Mouse (Mus musculus) hindbrain, embryonic 11.5 days (tissue): ENCODE measurements at regions not wholly inside any gene's neighbourhood (a gene's known extent, or its start where the extent isn't known, plus 50 kb on each side); places are given as distances from the start of the nearest gene placed in this dataset.

Experiments
- ATAC-seq: fragments of 200-750 bp; cut with Nextera tagmentation; 2 replicates; pipeline ENCODE4 v1.8.0; 2017; ENCODE audit warnings: mild to moderate bottlenecking, moderate TSS enrichment, moderate library complexity; ENCODE audit not compliant: low FRiP score
- DNase-seq: peaks from one replicate; pipeline ENCODE4 v3.0.0-alpha.2; 2015; ENCODE audit warnings: low spot score
- H3K27ac ChIP-seq: fragments of 300-500 bp; sonication (generic); 2 replicates; pipeline ENCODE4 v1.5.1; 2014; ENCODE audit warnings: mild to moderate bottlenecking, low read depth, low read length
- H3K27me3 ChIP-seq: fragments of 300-500 bp; sonication (generic); 2 replicates; pipeline ENCODE4 v1.6.1; 2014; ENCODE audit warnings: mild to moderate bottlenecking, low read length, moderate library complexity, mixed read lengths; ENCODE audit not compliant: control insufficient read depth, insufficient read depth
- H3K36me3 ChIP-seq: fragments of 300-500 bp; sonication (generic); 2 replicates; pipeline ENCODE4 v1.6.1; 2014; ENCODE audit warnings: mild to moderate bottlenecking, low read length, moderate library complexity, mixed read lengths; ENCODE audit not compliant: control insufficient read depth, insufficient read depth
- H3K4me1 ChIP-seq: fragments of 300-500 bp; sonication (generic); replicated peaks from 2 replicates; pipeline ENCODE4 v1.6.1; 2014; ENCODE audit warnings: low read length, mixed read lengths; ENCODE audit not compliant: control insufficient read depth, insufficient read depth
- H3K4me2 ChIP-seq: fragments of 300-500 bp; sonication (generic); replicated peaks from 2 replicates; pipeline ENCODE4 v1.6.1; 2014; ENCODE audit warnings: mild to moderate bottlenecking, low read depth, low read length
- H3K4me3 ChIP-seq: fragments of 300-500 bp; sonication (generic); 2 replicates; pipeline ENCODE4 v1.5.1; 2014; ENCODE audit warnings: low read depth, low read length
- H3K9ac ChIP-seq: fragments of 300-500 bp; sonication (generic); 2 replicates; pipeline ENCODE4 v1.6.1; 2014; ENCODE audit warnings: low read depth, low read length
- H3K9me3 ChIP-seq: fragments of 300-500 bp; sonication (generic); 2 replicates; pipeline ENCODE4 v1.6.1; 2016; ENCODE audit warnings: low read length; ENCODE audit not compliant: control insufficient read depth
- WGBS: fragments of 180-500 bp; shearing (Covaris S2); extraction: QIAGEN DNeasy Blood & Tissue Kit; methylation state at CpG from one replicate; pipeline ENCODE4 v1.1.7; 2014; 5-methylcytosine and 5-hydroxymethylcytosine counted together

DNA sequence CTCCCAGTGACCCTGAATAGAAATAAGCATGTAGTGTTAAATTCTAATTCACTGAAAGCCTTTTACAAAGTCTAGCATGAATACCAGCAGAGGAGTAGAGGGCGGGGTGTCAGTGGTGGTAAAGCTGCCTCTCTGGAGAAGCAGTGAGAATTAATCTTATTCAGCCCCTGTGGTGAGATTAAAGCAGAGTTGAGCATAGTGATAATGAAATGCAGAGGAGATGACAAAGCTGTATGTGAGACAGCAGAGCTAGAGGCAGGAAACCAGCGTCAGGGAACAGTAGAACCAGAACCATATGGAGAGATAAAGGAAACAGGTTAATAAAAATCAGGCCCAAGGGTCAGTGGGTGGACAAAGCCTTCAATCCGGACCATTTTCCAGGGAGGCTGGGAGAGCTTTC lies 1827.2 kb downstream of the Poteg start:
- Histone ChIP-seq H3K36me3 (no peaks in the 10 kb centered on the region), H3K4me2 (no peak overlapping the region), H3K4me1 (no peaks in the 10 kb centered on the region), H3K4me3 (no peak overlapping the region), H3K27me3 (no peaks in the 10 kb centered on the region), H3K9me3 (no peaks in the 10 kb centered on the region), H3K9ac (no peak overlapping the region), H3K27ac (no peak overlapping the region)
- DNase-seq (no peak), ATAC-seq (no peak)
- 11% methylated on average over 3 of the region's 3 CpGs for WGBS

GRCm38 (mm10) chr8:29278711-29279110 lies 1831.2 kb downstream of the Poteg start:
- H3K4me2 ChIP-seq = no peak overlapping the region
- no peaks in the 10 kb centered on the region for H3K27me3 ChIP-seq
- H3K9me3 ChIP-seq = no peaks in the 10 kb centered on the region
- DNase-seq (no peak), ATAC-seq (no peak)
- H3K36me3 ChIP-seq = no peaks in the 10 kb centered on the region
- no peak overlapping the region for H3K27ac ChIP-seq
- H3K9ac ChIP-seq = no peak overlapping the region
- 89% methylated on average over 2 of the region's 2 CpGs for WGBS
- H3K4me1 ChIP-seq = no peaks in the 10 kb centered on the region
- H3K4me3 ChIP-seq = no peak overlapping the region

GRCm38 (mm10) chr8:29279276-29279675 lies 1831.8 kb downstream of the Poteg start:
- ATAC-seq = no peak
- Histone ChIP-seq H3K4me3 (no peak overlapping the region), H3K9ac (no peak overlapping the region), H3K36me3 (no peaks in the 10 kb centered on the region), H3K9me3 (no peaks in the 10 kb centered on the region), H3K27me3 (no peaks in the 10 kb centered on the region), H3K27ac (no peak overlapping the region), H3K4me1 (no peaks in the 10 kb centered on the region), H3K4me2 (no peak overlapping the region)
- DNase-seq = no peak
- WGBS = 53% methylated on average over 3 of the region's 3 CpGs

DNA sequence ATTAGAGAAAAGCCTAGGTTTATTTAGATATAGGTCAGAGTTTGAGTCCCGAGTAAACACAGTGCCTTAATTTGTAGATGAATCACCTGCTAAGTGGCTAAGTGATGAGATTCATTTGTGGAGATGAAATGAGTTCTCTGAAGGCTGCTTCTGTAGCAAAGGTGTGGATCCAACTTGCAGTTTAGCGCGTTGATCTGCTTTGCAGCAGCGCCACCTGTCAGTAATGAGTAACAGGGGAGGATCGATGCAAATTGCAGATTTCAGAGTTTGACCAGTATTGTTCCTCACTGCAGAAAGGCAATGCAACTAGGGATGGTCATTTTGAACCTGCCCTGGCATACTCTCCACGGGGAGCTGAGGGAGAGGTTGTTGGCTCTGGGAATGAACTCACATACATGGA lies 1842.9 kb downstream of the Poteg start:
- no peak overlapping the region for H3K4me3 ChIP-seq
- H3K4me2 ChIP-seq = no peak overlapping the region
- 0 out of 2 replicates have a peak, but pooled peaks have one; percentile 25 for ATAC-seq
- DNase-seq = peak; percentile 39
- H3K36me3 ChIP-seq = no peaks in the 10 kb centered on the region
- 7% methylated on average over 6 of the region's 6 CpGs for WGBS
- H3K9ac ChIP-seq = no peak overlapping the region
- no peak overlapping the region for H3K27ac ChIP-seq
- H3K9me3 ChIP-seq = no peaks in the 10 kb centered on the region
- H3K4me1 ChIP-seq = no peaks in the 10 kb centered on the region
- no peaks in the 10 kb centered on the region for H3K27me3 ChIP-seq
